Mouse (Mus musculus) embryonic facial prominence, embryonic 14.5 days (tissue): ENCODE data around the gene Olfr1316. TPM values are rescaled to one million over a fixed set of nuclear protein-coding genes. Genes with fewer than 3 reads are reported as not detected.

Experiments
- ATAC-seq: fragments of 200-750 bp; cut with Nextera tagmentation; 2 replicates; pipeline ENCODE4 v1.8.0; 2017; ENCODE audit warnings: low read depth, moderate number of reproducible peaks, moderate TSS enrichment
- DNase-seq: peaks from one replicate; pipeline ENCODE4 v3.0.0-alpha.2; 2015; ENCODE audit warnings: low spot score
- H3K27ac ChIP-seq: fragments of 300-500 bp; sonication (generic); replicated peaks from 2 replicates; pipeline ENCODE4 v1.5.1; 2014; ENCODE audit warnings: low read depth, mild to moderate bottlenecking, low read length, moderate library complexity
- H3K27me3 ChIP-seq: fragments of 300-500 bp; sonication (generic); replicated peaks from 2 replicates; pipeline ENCODE4 v1.6.1; 2014; ENCODE audit warnings: low read length; ENCODE audit not compliant: control insufficient read depth, insufficient read depth
- H3K36me3 ChIP-seq: fragments of 300-500 bp; sonication (generic); 2 replicates; pipeline ENCODE4 v1.6.1; 2014; ENCODE audit warnings: low read length, mixed read lengths; ENCODE audit not compliant: control insufficient read depth, insufficient read depth
- H3K4me1 ChIP-seq: fragments of 300-500 bp; sonication (generic); 2 replicates; pipeline ENCODE4 v1.6.1; 2014; ENCODE audit warnings: antibody characterized with exemption, low read length; ENCODE audit not compliant: control insufficient read depth, insufficient read depth
- H3K4me2 ChIP-seq: fragments of 300-500 bp; sonication (generic); 2 replicates; pipeline ENCODE4 v1.6.1; 2014; ENCODE audit warnings: low read depth, mild to moderate bottlenecking, low read length, moderate library complexity, mixed read lengths
- H3K4me3 ChIP-seq: fragments of 300-500 bp; sonication (generic); 2 replicates; pipeline ENCODE4 v1.5.1; 2014; ENCODE audit warnings: low read depth, mild to moderate bottlenecking, low read length
- H3K9ac ChIP-seq: fragments of 300-500 bp; sonication (generic); 2 replicates; pipeline ENCODE4 v1.6.1; 2014; ENCODE audit warnings: low read depth, mild to moderate bottlenecking, low read length, moderate library complexity, mixed read lengths
- H3K9me3 ChIP-seq: fragments of 300-500 bp; sonication (generic); 2 replicates; pipeline ENCODE4 v1.6.1; 2016; ENCODE audit warnings: low read length; ENCODE audit not compliant: control insufficient read depth
- WGBS: fragments of 180-500 bp; shearing (Covaris S2); extraction: QIAGEN DNeasy Blood & Tissue Kit; methylation state at CpG from one replicate; pipeline ENCODE4 v1.1.7; 2014; 5-methylcytosine and 5-hydroxymethylcytosine counted together
- polyA plus RNA-seq: library from polyadenylated mRNA; unstranded; fragments of >200 nt; fragmentation: Nextera tagmentation; extraction: Ambion mirVana; gene quantifications from 2 replicates; pipeline ENCODE4 v1.2.1, GENCODE M21; 2014

Gene Olfr1316
- not detected in 2 replicates for polyA plus RNA-seq

- no peak within 1 kb of the TSS for H3K27ac ChIP-seq
- H3K9ac ChIP-seq: no peak within 1 kb of the TSS
- DNase-seq (no peak), ATAC-seq (no peak)
- WGBS: 86% methylated on average over 2 of the region's 2 CpGs
- H3K9me3 ChIP-seq: no peaks in the 10 kb centered on the region
- no peak within 1 kb of the TSS for H3K4me3 ChIP-seq
- no peak within 1 kb of the TSS for H3K4me2 ChIP-seq
- H3K36me3 ChIP-seq: no peaks in the 10 kb centered on the region
- H3K27me3 ChIP-seq: no peaks in the 10 kb centered on the region
- no peaks in the 10 kb centered on the region for H3K4me1 ChIP-seq
These were observed at the start of gene Olfr1316 for GRCm38 (mm10) chr2:112134877-112135276. Olfr1316 (minus strand) TSS chr2:112134977.

- H3K4me1 ChIP-seq: no peaks in the 10 kb centered on the region
- H3K27me3 ChIP-seq: no peaks in the 10 kb centered on the region
- DNase-seq (no peak), ATAC-seq (no peak)
- no peak within 1 kb of the TSS for H3K4me3 ChIP-seq
- no peak within 1 kb of the TSS for H3K4me2 ChIP-seq
- no peak within 1 kb of the TSS for H3K9ac ChIP-seq
- H3K9me3 ChIP-seq: no peaks in the 10 kb centered on the region
- no peaks in the 10 kb centered on the region for H3K36me3 ChIP-seq
- H3K27ac ChIP-seq: no peak within 1 kb of the TSS
These were observed 19.1 kb upstream of the Olfr1316 start, which contains the start of gene Olfr1318 for GRCm38 (mm10) chr2:112153898-112154297. Olfr1318 (plus strand) TSS chr2:112154198.

GRCm38 (mm10) chr2:112140029-112140428, 5.3 kb upstream of the Olfr1316 start, which contains the start of gene Olfr1317:
Olfr1317 (plus strand) TSS chr2:112140329.
- Histone ChIP-seq H3K9me3 (no peaks in the 10 kb centered on the region), H3K4me1 (no peaks in the 10 kb centered on the region), H3K27me3 (no peaks in the 10 kb centered on the region), H3K36me3 (no peaks in the 10 kb centered on the region), H3K4me3 (no peak within 1 kb of the TSS), H3K27ac (no peak within 1 kb of the TSS), H3K9ac (no peak within 1 kb of the TSS), H3K4me2 (no peak within 1 kb of the TSS)
- ATAC-seq (no peak), DNase-seq (no peak)
- 71% methylated on average over 2 of the region's 2 CpGs for WGBS

- Histone ChIP-seq H3K36me3 (no peaks in the 10 kb centered on the region), H3K9me3 (no peaks in the 10 kb centered on the region), H3K4me3 (no peak within 1 kb of the TSS), H3K27me3 (no peaks in the 10 kb centered on the region), H3K27ac (no peak within 1 kb of the TSS), H3K9ac (no peak within 1 kb of the TSS), H3K4me2 (no peak within 1 kb of the TSS), H3K4me1 (no peaks in the 10 kb centered on the region)
- 79% methylated on average over 1 of the region's 1 CpGs for WGBS
- DNase-seq (no peak), ATAC-seq (no peak)
These were observed 19.4 kb downstream of the Olfr1316 start, which contains the start of gene Olfr1315-ps1 for GRCm38 (mm10) chr2:112115340-112115739. Olfr1315-ps1 (minus strand) TSS chr2:112115440.

GRCm38 (mm10) chr2:112096681-112097080, 38.1 kb downstream of the Olfr1316 start, which contains the start of gene Olfr1314:
Olfr1314 (minus strand) TSS chr2:112096781.
- Histone ChIP-seq H3K4me1 (no peaks in the 10 kb centered on the region), H3K9ac (no peak within 1 kb of the TSS), H3K27ac (no peak within 1 kb of the TSS), H3K36me3 (no peaks in the 10 kb centered on the region), H3K4me3 (no peak within 1 kb of the TSS), H3K27me3 (no peaks in the 10 kb centered on the region), H3K4me2 (no peak within 1 kb of the TSS), H3K9me3 (no peaks in the 10 kb centered on the region)
- ATAC-seq: no peak
- no peak for DNase-seq

GRCm38 (mm10) chr2:112077743-112078142, 57.0 kb downstream of the Olfr1316 start, which contains the start of gene Olfr1313:
Olfr1313 (minus strand) TSS chr2:112077843.
- no peak for DNase-seq
- Histone ChIP-seq H3K9ac (no peak within 1 kb of the TSS), H3K36me3 (no peaks in the 10 kb centered on the region), H3K9me3 (no peaks in the 10 kb centered on the region), H3K4me2 (no peak within 1 kb of the TSS), H3K4me3 (no peak within 1 kb of the TSS), H3K27ac (no peak within 1 kb of the TSS), H3K4me1 (no peaks in the 10 kb centered on the region), H3K27me3 (no peaks in the 10 kb centered on the region)
- no peak for ATAC-seq

Other genes with a start within 250 kb of the Olfr1316 start
- 0.11 TPM in 1 of 2 replicates, not detected in the other for gene Olfr1306, start 218.7 kb downstream of the Olfr1316 start, polyA plus RNA-seq
- not detected in 2 replicates for gene Olfr1307, start 185.5 kb downstream of the Olfr1316 start, polyA plus RNA-seq
- not detected in 2 replicates for gene Olfr1308, start 170.0 kb downstream of the Olfr1316 start, polyA plus RNA-seq
- not detected in 2 replicates for gene Olfr1309, start 144.7 kb downstream of the Olfr1316 start, polyA plus RNA-seq
- not detected in 2 replicates for gene Olfr1310, start 122.3 kb downstream of the Olfr1316 start, polyA plus RNA-seq
- gene Olfr1311, start 110.6 kb downstream of the Olfr1316 start, polyA plus RNA-seq: not detected in 2 replicates
- not detected in 2 replicates for gene Olfr1312, start 84.7 kb downstream of the Olfr1316 start, polyA plus RNA-seq
- gene Olfr1313, start 57.1 kb downstream of the Olfr1316 start, polyA plus RNA-seq: 0.13 TPM in 1 of 2 replicates, not detected in the other
- not detected in 2 replicates for gene Olfr1314, start 38.2 kb downstream of the Olfr1316 start, polyA plus RNA-seq
- not detected in 2 replicates for gene Olfr1315-ps1, start 19.5 kb downstream of the Olfr1316 start, polyA plus RNA-seq
- not detected in 2 replicates for gene Olfr1317, start 5.4 kb upstream of the Olfr1316 start, polyA plus RNA-seq
- not detected in 2 replicates for gene Olfr1318, start 19.2 kb upstream of the Olfr1316 start, polyA plus RNA-seq
- 17.5 and 19.3 TPM in 2 replicates for gene Lpcat4, start 104.5 kb upstream of the Olfr1316 start, polyA plus RNA-seq
- not detected in 2 replicates for gene Nutm1, start 124.3 kb upstream of the Olfr1316 start, polyA plus RNA-seq
- 186 and 203 TPM in 2 replicates for gene Nop10, start 126.9 kb upstream of the Olfr1316 start, polyA plus RNA-seq
- 15.6 and 16.5 TPM in 2 replicates for gene Slc12a6, start 130.8 kb upstream of the Olfr1316 start, polyA plus RNA-seq
- not detected in 2 replicates for gene Gm21985, start 131.3 kb upstream of the Olfr1316 start, polyA plus RNA-seq
- gene Emc4, start 233.1 kb upstream of the Olfr1316 start, polyA plus RNA-seq: 108 TPM in 2 replicates
- 50.1 and 53.1 TPM in 2 replicates for gene Katnbl1, start 244.2 kb upstream of the Olfr1316 start, polyA plus RNA-seq